Mouse (Mus musculus): Measurements from ENCODE around the gene Gadd45gip1.

The Gadd45gip1 gene

DNA sequence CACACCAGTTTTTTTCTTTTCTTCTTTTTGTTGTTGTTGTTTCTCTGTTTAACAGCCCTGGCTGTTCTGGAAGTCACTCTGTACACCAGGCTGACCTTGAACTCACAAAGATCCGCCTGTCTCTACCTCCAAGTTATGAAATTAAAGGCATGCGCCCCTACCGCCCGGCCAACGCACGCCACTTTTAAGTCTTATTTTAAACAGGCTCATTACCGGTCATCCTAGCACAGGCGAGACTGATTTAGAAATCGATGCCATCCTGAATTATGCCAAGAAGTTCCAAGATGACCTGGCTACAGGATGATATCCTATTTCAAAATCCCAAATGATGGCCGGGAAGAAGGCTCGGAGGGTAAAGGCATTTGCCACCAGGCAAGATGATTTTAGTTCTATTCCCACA, at the start of gene Gadd45gip1:
Gene Gadd45gip1, plus strand, starts transcription at position 33 of the 400 bp plus-strand sequence.
- in situ Hi-C loops (cut with MboI; ENCODE audit: low sequenced_read_pairs): no loop called here

GRCm38 (mm10) chr8:84781686-84782505, 49.4 kb upstream of the Gadd45gip1 start:
- in situ Hi-C loops (cut with MboI; ENCODE audit: low sequenced_read_pairs): no loop called here

DNA sequence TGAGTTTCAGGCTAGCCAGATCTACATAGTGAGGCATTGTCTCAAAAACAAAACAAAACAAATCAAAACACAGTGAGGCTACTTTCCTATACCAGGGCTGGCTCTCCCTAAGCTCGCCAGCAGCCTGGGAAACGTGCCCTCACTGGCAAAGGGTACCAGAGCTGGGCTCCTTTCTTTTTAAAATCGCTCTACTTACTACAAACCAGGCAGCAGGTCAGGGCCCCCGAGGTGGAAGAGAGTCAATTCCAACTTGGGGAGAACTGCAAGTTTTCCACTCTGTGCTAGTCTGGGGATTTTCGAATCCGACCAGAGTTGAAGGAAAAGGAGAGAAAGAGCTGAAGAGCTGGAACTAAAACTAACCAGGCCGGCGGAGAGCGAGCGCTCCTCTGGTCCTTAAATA, 48.6 kb upstream of the Gadd45gip1 start:
- in situ Hi-C loops (cut with MboI; ENCODE audit: low sequenced_read_pairs): no loop called here

DNA sequence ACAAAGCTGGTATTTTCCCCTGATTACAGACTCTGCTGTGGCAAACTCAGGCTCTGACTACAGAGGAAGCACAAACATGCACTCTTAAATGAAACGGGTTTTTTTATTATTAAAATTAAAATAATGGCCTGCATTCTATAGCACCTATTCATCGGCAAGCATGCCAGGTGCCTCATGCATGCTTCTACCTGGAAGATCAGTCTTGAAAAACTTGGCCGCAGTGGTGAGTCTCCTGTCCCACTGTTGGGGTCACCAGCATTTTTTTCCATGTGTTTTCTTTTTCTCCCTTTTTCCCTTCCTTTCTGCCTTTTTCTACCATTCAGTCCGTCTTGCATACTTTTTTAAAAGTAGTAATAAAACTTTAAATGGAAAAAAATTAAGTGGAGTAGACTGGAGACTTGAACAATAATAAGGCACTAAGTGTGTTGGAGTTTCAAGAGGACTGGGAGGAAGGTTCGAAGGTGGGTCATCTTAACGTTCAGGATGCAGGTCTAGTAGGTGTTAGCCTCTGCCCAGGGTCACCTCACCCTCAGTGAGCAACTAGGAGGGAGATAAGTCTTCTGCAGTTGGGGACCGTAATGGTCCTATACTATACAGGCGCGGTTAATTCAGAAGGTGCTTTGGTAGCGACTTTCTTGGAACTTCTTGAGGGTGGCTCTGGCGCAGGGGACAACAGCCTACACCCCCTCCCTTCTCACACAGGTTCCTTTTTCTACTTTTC, 48.0 kb upstream of the Gadd45gip1 start:
- in situ Hi-C loops (cut with MboI; ENCODE audit: low sequenced_read_pairs): no loop called here

DNA sequence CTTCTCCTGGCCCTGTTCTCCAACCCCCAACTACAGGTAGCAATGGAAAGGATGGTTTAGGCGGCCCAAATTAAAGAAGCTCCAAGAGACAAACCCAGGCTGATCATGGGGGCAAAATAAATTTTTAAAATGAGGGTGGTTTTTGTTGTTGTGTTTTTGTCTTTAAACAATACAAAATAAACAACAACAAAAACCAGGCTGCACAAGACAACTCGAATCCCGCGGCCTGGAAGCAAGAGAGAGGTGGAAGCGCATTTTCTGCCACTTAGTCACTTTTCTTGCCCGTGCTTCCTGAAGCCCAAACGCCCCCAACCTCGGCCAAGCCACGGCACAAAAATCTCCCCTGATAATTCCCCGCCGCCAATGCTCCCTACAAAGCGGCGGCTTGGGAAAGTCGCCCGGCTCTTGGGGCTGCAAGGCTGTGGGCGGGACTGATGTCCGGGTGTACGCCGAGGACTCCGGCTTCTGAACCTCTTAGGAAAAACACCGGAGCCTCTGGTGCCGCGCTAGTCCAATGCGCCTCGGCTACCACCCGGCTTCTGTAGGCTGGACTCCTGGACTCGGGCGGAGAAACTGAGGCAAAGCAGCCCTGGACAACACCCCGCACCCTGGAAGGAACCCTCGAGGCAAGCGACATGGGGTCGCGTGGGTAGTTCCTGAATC, 47.3 kb upstream of the Gadd45gip1 start:
- in situ Hi-C loops (cut with MboI; ENCODE audit: low sequenced_read_pairs): no loop called here

DNA sequence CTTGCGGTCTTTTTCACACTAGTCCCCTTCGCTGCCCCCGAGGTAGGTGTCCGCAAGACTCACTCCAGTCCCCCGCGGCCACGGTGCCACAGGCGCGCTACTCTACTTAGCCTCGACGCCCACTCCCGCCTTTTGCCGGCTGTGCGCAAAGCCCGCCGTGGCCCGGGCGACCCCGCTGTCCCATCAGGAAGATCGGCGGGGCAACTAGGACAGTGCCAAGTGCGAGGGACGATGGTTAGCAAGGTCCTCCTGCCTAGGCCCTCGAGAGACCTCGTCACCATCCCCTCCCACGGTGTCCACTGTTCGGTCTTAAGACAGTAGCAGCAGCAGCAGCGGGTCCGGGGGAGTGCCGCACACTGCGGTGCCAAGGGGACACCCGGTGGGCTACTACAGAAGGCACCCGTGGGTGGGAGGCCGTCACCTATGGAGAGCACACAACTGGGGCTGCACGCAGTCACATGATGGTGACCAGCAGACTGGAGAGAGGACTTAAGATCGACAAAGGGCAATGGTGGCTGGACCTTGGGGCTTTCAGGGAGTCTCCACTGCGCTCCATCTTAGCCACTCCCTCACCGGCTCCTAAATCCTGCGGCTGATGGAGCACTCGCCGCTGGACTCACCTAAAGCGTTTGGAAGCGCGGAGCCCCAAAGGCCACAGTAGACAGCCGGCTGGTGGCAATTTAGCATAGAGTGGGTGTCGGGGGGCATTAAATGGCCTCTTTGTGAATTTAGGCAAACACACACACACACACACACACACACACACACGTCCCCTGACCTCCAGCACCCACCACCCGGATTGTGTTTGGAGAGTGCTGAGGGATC, 46.4 kb upstream of the Gadd45gip1 start:
- in situ Hi-C loops (cut with MboI; ENCODE audit: low sequenced_read_pairs): no loop called here

- in situ Hi-C loops (cut with MboI; ENCODE audit: low sequenced_read_pairs): no loop called here
Measured at GRCm38 (mm10) chr8:84785506-84785755, 45.9 kb upstream of the Gadd45gip1 start.

- in situ Hi-C loops (cut with MboI; ENCODE audit: low sequenced_read_pairs): no loop called here
Measured at GRCm38 (mm10) chr8:84785756-84786677, 45.3 kb upstream of the Gadd45gip1 start.

GRCm38 (mm10) chr8:84786801-84787467, 44.4 kb upstream of the Gadd45gip1 start:
- in situ Hi-C loops (cut with MboI; ENCODE audit: low sequenced_read_pairs): no loop called here

DNA sequence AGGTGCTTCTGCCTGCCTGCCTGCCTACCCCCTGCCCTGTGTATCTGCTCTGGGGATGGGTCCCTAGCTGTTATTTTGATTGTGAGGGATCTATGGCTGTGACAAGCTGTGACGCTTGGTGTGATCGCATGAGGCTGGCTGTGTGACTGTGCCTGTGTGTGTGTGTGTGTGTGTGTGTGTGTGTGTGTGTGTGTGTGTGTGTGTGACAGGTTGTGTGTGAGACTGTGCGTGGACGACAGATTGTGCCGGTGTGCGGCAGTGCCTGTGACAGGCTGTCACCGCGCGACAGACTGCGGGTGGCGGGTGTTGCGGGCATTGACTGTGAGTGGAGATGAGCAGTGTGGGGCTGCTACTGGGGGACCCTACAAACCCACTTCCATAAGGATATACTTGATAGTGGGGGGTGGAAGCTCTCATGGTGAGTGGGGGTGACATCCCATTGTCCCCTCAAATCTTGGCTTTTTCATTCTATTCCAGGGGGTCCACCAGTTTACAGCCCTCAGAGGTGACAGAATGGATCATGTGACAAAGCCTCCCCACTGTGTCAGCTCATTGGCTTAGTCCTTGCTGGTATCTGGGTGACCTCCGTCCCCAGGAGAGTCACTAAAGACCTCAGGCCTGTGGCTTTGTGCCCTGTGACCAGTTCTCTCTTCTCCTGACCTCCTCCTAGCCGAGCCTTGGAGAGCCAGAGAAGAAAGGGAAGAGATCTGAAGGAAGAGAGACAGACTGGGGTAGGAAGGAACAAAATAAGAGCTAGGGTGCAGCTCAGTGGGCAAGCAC, 43.6 kb upstream of the Gadd45gip1 start:
- in situ Hi-C loops (cut with MboI; ENCODE audit: low sequenced_read_pairs): no loop called here

DNA sequence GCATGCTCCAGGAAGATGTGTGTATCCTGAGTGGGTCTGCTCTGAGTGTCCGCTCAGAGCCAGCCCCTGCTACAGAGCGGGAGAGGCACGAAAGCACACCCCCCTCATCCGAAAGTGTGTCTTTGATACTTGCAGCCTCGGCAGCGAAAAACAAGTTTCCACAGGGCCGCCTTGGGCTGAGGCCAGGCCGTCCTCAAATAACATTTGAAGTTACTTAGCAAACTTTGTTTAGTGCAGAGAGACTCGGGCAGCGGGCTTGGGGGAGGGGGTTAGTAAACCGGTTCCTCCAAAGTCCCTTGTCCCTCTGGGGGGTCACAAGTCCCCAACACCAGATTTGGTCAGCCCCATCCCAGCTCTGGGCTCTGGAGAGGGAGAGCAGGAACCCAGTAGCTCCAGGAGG, 42.4 kb upstream of the Gadd45gip1 start:
- in situ Hi-C loops (cut with MboI; ENCODE audit: low sequenced_read_pairs): no loop called here

GRCm38 (mm10) chr8:84789345-84789744, 42.0 kb upstream of the Gadd45gip1 start:
- in situ Hi-C loops (cut with MboI; ENCODE audit: low sequenced_read_pairs): no loop called here

DNA sequence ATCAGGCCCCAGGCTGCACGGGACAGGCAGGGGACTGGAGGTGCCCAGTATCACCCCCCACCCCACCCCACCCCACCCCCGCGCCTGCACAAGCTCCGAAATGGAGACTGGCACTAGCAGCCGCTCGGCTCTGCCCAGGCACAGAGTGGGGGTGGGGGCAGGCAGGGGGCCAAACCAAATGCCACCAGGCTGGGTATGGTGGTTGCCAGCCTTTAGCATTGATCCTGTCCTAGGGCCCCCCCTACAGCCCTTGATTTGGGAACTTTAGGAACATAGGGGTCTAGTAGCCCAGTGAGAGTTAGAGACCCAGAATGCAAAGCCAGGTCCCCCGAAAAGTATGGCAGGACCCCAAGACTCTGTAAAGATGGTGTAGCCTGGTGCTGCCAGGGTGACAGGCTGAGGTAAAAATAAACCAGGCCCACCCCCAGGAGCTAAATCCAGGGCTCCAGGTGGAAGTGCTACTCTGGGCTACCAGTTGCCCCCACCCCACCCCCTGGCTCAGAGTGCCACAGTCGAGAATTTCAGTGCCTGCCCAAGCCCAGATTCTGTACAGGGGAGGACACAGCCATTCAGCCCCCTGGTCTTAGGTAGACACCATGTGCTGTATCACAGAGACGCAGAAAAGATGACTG, 41.4 kb upstream of the Gadd45gip1 start:
- in situ Hi-C loops (cut with MboI; ENCODE audit: low sequenced_read_pairs): no loop called here

DNA sequence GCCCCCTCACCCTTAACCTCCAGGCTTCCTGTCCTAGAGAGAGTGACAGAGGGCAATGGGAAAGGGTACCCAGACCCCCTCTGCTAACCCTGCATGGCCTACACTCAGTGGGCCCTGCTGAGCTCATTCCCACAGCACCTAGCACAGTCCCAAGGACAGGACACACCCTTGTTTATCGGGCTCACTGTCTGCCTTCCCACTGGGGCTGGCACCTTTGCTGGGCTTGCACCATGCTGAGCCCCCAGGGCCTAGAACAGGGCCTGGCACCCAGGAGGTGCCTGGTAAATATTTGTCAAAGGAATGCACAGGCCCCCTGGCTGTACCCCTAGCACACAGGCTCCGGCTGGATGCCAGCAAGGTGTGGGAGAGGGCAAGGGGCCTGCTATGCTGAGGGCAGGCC, 40.8 kb upstream of the Gadd45gip1 start:
- in situ Hi-C loops (cut with MboI; ENCODE audit: low sequenced_read_pairs): no loop called here

GRCm38 (mm10) chr8:84792429-84792947, 38.8 kb upstream of the Gadd45gip1 start:
- in situ Hi-C loops (cut with MboI; ENCODE audit: low sequenced_read_pairs): no loop called here

- in situ Hi-C loops (cut with MboI; ENCODE audit: low sequenced_read_pairs): no loop called here
Measured at GRCm38 (mm10) chr8:84793134-84793533, 38.2 kb upstream of the Gadd45gip1 start.

GRCm38 (mm10) chr8:84793791-84794485, 37.4 kb upstream of the Gadd45gip1 start:
- in situ Hi-C loops (cut with MboI; ENCODE audit: low sequenced_read_pairs): no loop called here

All from CH12F3 (cell line).